Mouse (Mus musculus) lung, embryonic 15.5 days (tissue): Measurements from ENCODE around the gene Btbd11. TPM values are rescaled to one million over a fixed set of nuclear protein-coding genes. Genes with fewer than 3 reads are reported as not detected.

Experiments used
- ATAC-seq: fragments of 200-750 bp; cut with Nextera tagmentation; 2 replicates; pipeline ENCODE4 v1.8.0; 2017; ENCODE audit warnings: moderate number of reproducible peaks, borderline replicate concordance; ENCODE audit not compliant: low FRiP score, low TSS enrichment; ENCODE audit errors: extremely low read depth
- H3K27ac ChIP-seq: fragments of 300-500 bp; sonication (generic); 2 replicates; pipeline ENCODE4 v1.5.1; 2015; ENCODE audit warnings: moderate library complexity, mild to moderate bottlenecking, inconsistent platforms
- H3K27me3 ChIP-seq: fragments of 300-500 bp; sonication (generic); 2 replicates; pipeline ENCODE4 v1.6.1; 2015; ENCODE audit warnings: inconsistent platforms
- H3K36me3 ChIP-seq: fragments of 300-500 bp; sonication (generic); 2 replicates; pipeline ENCODE4 v1.6.1; 2015; ENCODE audit warnings: inconsistent platforms
- H3K4me1 ChIP-seq: fragments of 300-500 bp; sonication (generic); 2 replicates; pipeline ENCODE4 v1.6.1; 2015; ENCODE audit warnings: inconsistent platforms
- H3K4me2 ChIP-seq: fragments of 300-500 bp; sonication (generic); 2 replicates; pipeline ENCODE4 v1.6.1; 2015; ENCODE audit warnings: inconsistent platforms, mild to moderate bottlenecking, moderate library complexity
- H3K4me3 ChIP-seq: fragments of 300-500 bp; sonication (generic); 2 replicates; pipeline ENCODE4 v1.5.1; 2015; ENCODE audit warnings: mild to moderate bottlenecking, inconsistent platforms
- H3K9ac ChIP-seq: fragments of 300-500 bp; sonication (generic); 2 replicates; pipeline ENCODE4 v1.6.1; 2015; ENCODE audit warnings: inconsistent platforms
- H3K9me3 ChIP-seq: fragments of 300-500 bp; sonication (generic); 2 replicates; pipeline ENCODE4 v1.6.1; 2016; ENCODE audit warnings: inconsistent platforms
- WGBS: fragments of 180-500 bp; shearing (Covaris S2); methylation state at CpG from one replicate; pipeline ENCODE4 v1.1.7; 2015; 5-methylcytosine and 5-hydroxymethylcytosine counted together
- polyA plus RNA-seq: library from polyadenylated mRNA; unstranded; fragments of >200 nt; fragmentation: Nextera tagmentation; extraction: Ambion mirVana; gene quantifications from 2 replicates; pipeline ENCODE4 v1.2.1, GENCODE M21; 2015

Btbd11 gene
- polyA plus RNA-seq, 1 experiment from 2014 or later = 2.0 TPM

GRCm38 (mm10) chr10:85465516-85466408 is 79.1 kb downstream of the Btbd11 start:
- H3K4me1 ChIP-seq = no peaks in the 10 kb centered on the region
- H3K4me3 ChIP-seq = no peak overlapping the region
- no peak for ATAC-seq
- H3K36me3 ChIP-seq = no peaks in the 10 kb centered on the region
- H3K27me3 ChIP-seq = no peaks in the 10 kb centered on the region
- no peak overlapping the region for H3K27ac ChIP-seq
- 83% methylated on average over 13 of the region's 13 CpGs for WGBS
- no peaks in the 10 kb centered on the region for H3K9me3 ChIP-seq
- H3K4me2 ChIP-seq = no peak overlapping the region
- no peak overlapping the region for H3K9ac ChIP-seq

- no peaks in the 10 kb centered on the region for H3K36me3 ChIP-seq
- H3K4me2 ChIP-seq = no peak overlapping the region
- H3K27me3 ChIP-seq = no peaks in the 10 kb centered on the region
- no peak overlapping the region for H3K27ac ChIP-seq
- H3K4me3 ChIP-seq = no peak overlapping the region
- WGBS = 44% methylated on average over 8 of the region's 8 CpGs
- no peak for ATAC-seq
- H3K9ac ChIP-seq = no peak overlapping the region
- H3K9me3 ChIP-seq = no peaks in the 10 kb centered on the region
- H3K4me1 ChIP-seq = no peaks in the 10 kb centered on the region
These were observed 79.8 kb downstream of the Btbd11 start for GRCm38 (mm10) chr10:85466409-85466761.

- Histone ChIP-seq H3K27me3 (no peaks in the 10 kb centered on the region), H3K4me2 (no peak overlapping the region), H3K4me1 (no peaks in the 10 kb centered on the region), H3K9me3 (no peaks in the 10 kb centered on the region), H3K27ac (no peak overlapping the region), H3K36me3 (no peaks in the 10 kb centered on the region), H3K9ac (no peak overlapping the region), H3K4me3 (no peak overlapping the region)
- ATAC-seq = no peak
- WGBS = 54% methylated on average over 7 of the region's 7 CpGs
These were observed 80.8 kb downstream of the Btbd11 start for GRCm38 (mm10) chr10:85467393-85467792.

- no peak overlapping the region for H3K9ac ChIP-seq
- no peaks in the 10 kb centered on the region for H3K27me3 ChIP-seq
- H3K9me3 ChIP-seq = no peaks in the 10 kb centered on the region
- no peak for ATAC-seq
- H3K36me3 ChIP-seq = no peaks in the 10 kb centered on the region
- WGBS = 71% methylated on average over 4 of the region's 4 CpGs
- H3K4me1 ChIP-seq = no peaks in the 10 kb centered on the region
- no peak overlapping the region for H3K27ac ChIP-seq
- H3K4me2 ChIP-seq = no peak overlapping the region
- H3K4me3 ChIP-seq = no peak overlapping the region
These were observed 81.9 kb downstream of the Btbd11 start for GRCm38 (mm10) chr10:85468527-85468926.

GRCm38 (mm10) chr10:85469341-85469740 is 82.7 kb downstream of the Btbd11 start:
- Histone ChIP-seq H3K27ac (no peak overlapping the region), H3K36me3 (no peaks in the 10 kb centered on the region), H3K9ac (no peak overlapping the region), H3K9me3 (no peaks in the 10 kb centered on the region), H3K4me2 (no peak overlapping the region), H3K4me3 (no peak overlapping the region), H3K27me3 (no peaks in the 10 kb centered on the region), H3K4me1 (no peaks in the 10 kb centered on the region)
- no peak for ATAC-seq
- 80% methylated on average over 5 of the region's 5 CpGs for WGBS

GRCm38 (mm10) chr10:85473265-85473664 is 86.7 kb downstream of the Btbd11 start:
- Histone ChIP-seq H3K27me3 (no peaks in the 10 kb centered on the region), H3K27ac (no peak overlapping the region), H3K4me2 (no peak overlapping the region), H3K9ac (no peak overlapping the region), H3K4me3 (no peak overlapping the region), H3K9me3 (no peaks in the 10 kb centered on the region), H3K36me3 (no peaks in the 10 kb centered on the region), H3K4me1 (no peaks in the 10 kb centered on the region)
- no peak for ATAC-seq
- 73% methylated on average over 4 of the region's 4 CpGs for WGBS

- H3K27me3 ChIP-seq = no peaks in the 10 kb centered on the region
- WGBS = 71% methylated on average over 3 of the region's 3 CpGs
- no peak for ATAC-seq
- H3K36me3 ChIP-seq = no peaks in the 10 kb centered on the region
- no peak overlapping the region for H3K4me2 ChIP-seq
- no peak overlapping the region for H3K4me3 ChIP-seq
- no peak overlapping the region for H3K9ac ChIP-seq
- H3K4me1 ChIP-seq = no peaks in the 10 kb centered on the region
- no peak overlapping the region for H3K27ac ChIP-seq
- no peaks in the 10 kb centered on the region for H3K9me3 ChIP-seq
These were observed 87.3 kb downstream of the Btbd11 start for GRCm38 (mm10) chr10:85473871-85474270.

- H3K36me3 ChIP-seq = no peaks in the 10 kb centered on the region
- H3K4me2 ChIP-seq = no peak overlapping the region
- H3K9ac ChIP-seq = no peak overlapping the region
- peaks cover 4% of the 10 kb centered on the region; the same call in 1 of the 2 replicates for H3K4me1 ChIP-seq
- H3K4me3 ChIP-seq = no peak overlapping the region
- H3K9me3 ChIP-seq = no peaks in the 10 kb centered on the region
- H3K27me3 ChIP-seq = no peaks in the 10 kb centered on the region
- 81% methylated on average over 9 of the region's 9 CpGs for WGBS
- no peak for ATAC-seq
- H3K27ac ChIP-seq = no peak overlapping the region
These were observed 89.2 kb downstream of the Btbd11 start for GRCm38 (mm10) chr10:85475642-85476345.

- no peaks in the 10 kb centered on the region for H3K9me3 ChIP-seq
- H3K27ac ChIP-seq = no peak overlapping the region
- no peaks in the 10 kb centered on the region for H3K27me3 ChIP-seq
- WGBS = 33% methylated on average over 6 of the region's 6 CpGs
- peaks cover 20% of the 10 kb centered on the region for H3K4me1 ChIP-seq
- no peak overlapping the region for H3K9ac ChIP-seq
- no peak overlapping the region for H3K4me2 ChIP-seq
- H3K36me3 ChIP-seq = no peaks in the 10 kb centered on the region
- no peak for ATAC-seq
- H3K4me3 ChIP-seq = no peak overlapping the region
These were observed 93.5 kb downstream of the Btbd11 start for GRCm38 (mm10) chr10:85479959-85480625.

- Histone ChIP-seq H3K9me3 (no peaks in the 10 kb centered on the region), H3K27me3 (no peaks in the 10 kb centered on the region), H3K4me2 (no peak overlapping the region), H3K9ac (no peak overlapping the region), H3K27ac (no peak overlapping the region), H3K36me3 (no peaks in the 10 kb centered on the region), H3K4me3 (no peak overlapping the region), H3K4me1 (peaks cover 20% of the 10 kb centered on the region)
- ATAC-seq = peak; percentile 23
- WGBS = 5% methylated on average over 3 of the region's 3 CpGs
These were observed 94.5 kb downstream of the Btbd11 start for GRCm38 (mm10) chr10:85481106-85481505.

- Histone ChIP-seq H3K9ac (no peak overlapping the region), H3K9me3 (no peaks in the 10 kb centered on the region), H3K4me3 (no peak overlapping the region), H3K27ac (no peak overlapping the region), H3K4me2 (no peak overlapping the region), H3K4me1 (peaks cover 20% of the 10 kb centered on the region), H3K27me3 (no peaks in the 10 kb centered on the region), H3K36me3 (no peaks in the 10 kb centered on the region)
- 44% methylated on average over 4 of the region's 4 CpGs for WGBS
- ATAC-seq = no peak
These were observed 95.5 kb downstream of the Btbd11 start for GRCm38 (mm10) chr10:85482064-85482473.

- no peaks in the 10 kb centered on the region for H3K27me3 ChIP-seq
- H3K4me2 ChIP-seq = no peak overlapping the region
- H3K9ac ChIP-seq = no peak overlapping the region
- WGBS = 47% methylated on average over 6 of the region's 6 CpGs
- no peaks in the 10 kb centered on the region for H3K9me3 ChIP-seq
- no peak for ATAC-seq
- no peaks in the 10 kb centered on the region for H3K36me3 ChIP-seq
- H3K4me3 ChIP-seq = no peak overlapping the region
- H3K27ac ChIP-seq = no peak overlapping the region
- peaks cover 20% of the 10 kb centered on the region for H3K4me1 ChIP-seq
These were observed 95.9 kb downstream of the Btbd11 start for GRCm38 (mm10) chr10:85482480-85482879.
